Mouse (Mus musculus) cerebellum, adult 11 months (tissue): ENCODE measurements around the gene Gm20817.
"Not testable (repeated sequence)": the region's sequence is repeated elsewhere in the genome, so short reads cannot be mapped to it uniquely, and the experiment has no call there.

Experiments used
- DNase-seq: peaks from one replicate; pipeline ENCODE4 v3.0.0; 2022

Gene Gm20817

GRCm38 (mm10) chrY:68832628-68833027 is at the start of gene Gm20817:
Gene Gm20817, minus strand, starts transcription at chrY:68832728.
- not testable (repeated sequence) for DNase-seq
